Mouse (Mus musculus) neural tube, embryonic 12.5 days (tissue): ENCODE data around the gene Serpinb1c. TPM values are rescaled to one million over a fixed set of nuclear protein-coding genes. Genes with fewer than 3 reads are reported as not detected.
"Not testable (repeated sequence)": the region's sequence is repeated elsewhere in the genome, so short reads cannot be mapped to it uniquely, and the experiment has no call there.

ENCODE experiments used
- ATAC-seq: fragments of 200-750 bp; cut with Nextera tagmentation; 2 replicates; pipeline ENCODE4 v1.8.0; 2017; ENCODE audit warnings: low read depth, mild to moderate bottlenecking, moderate TSS enrichment, moderate library complexity; ENCODE audit not compliant: low FRiP score
- H3K27ac ChIP-seq: fragments of 300-500 bp; sonication (generic); 2 replicates; pipeline ENCODE4 v1.5.1; 2016
- H3K27me3 ChIP-seq: fragments of 300-500 bp; sonication (generic); replicated peaks from 2 replicates; pipeline ENCODE4 v1.6.1; 2016; ENCODE audit warnings: mild to moderate bottlenecking
- H3K36me3 ChIP-seq: fragments of 300-500 bp; sonication (generic); 2 replicates; pipeline ENCODE4 v1.6.1; 2016; ENCODE audit warnings: mild to moderate bottlenecking
- H3K4me1 ChIP-seq: fragments of 300-500 bp; sonication (generic); 2 replicates; pipeline ENCODE4 v1.6.1; 2016
- H3K4me2 ChIP-seq: fragments of 300-500 bp; sonication (generic); replicated peaks from 2 replicates; pipeline ENCODE4 v1.6.1; 2016; ENCODE audit warnings: mild to moderate bottlenecking
- H3K4me3 ChIP-seq: fragments of 300-500 bp; sonication (generic); 2 replicates; pipeline ENCODE4 v1.5.1; 2016
- H3K9ac ChIP-seq: fragments of 300-500 bp; sonication (generic); 2 replicates; pipeline ENCODE4 v1.6.1; 2016; ENCODE audit warnings: mild to moderate bottlenecking
- H3K9me3 ChIP-seq: fragments of 300-500 bp; sonication (generic); 2 replicates; pipeline ENCODE4 v1.6.1; 2016; ENCODE audit warnings: mild to moderate bottlenecking
- WGBS: fragments of 180-500 bp; shearing (Covaris S2); methylation state at CpG from one replicate; pipeline ENCODE4 v1.1.7; 2016; 5-methylcytosine and 5-hydroxymethylcytosine counted together
- polyA plus RNA-seq: library from polyadenylated mRNA; unstranded; fragments of >200 nt; fragmentation: Nextera tagmentation; extraction: Ambion mirVana; gene quantifications from 2 replicates; pipeline ENCODE4 v1.2.1, GENCODE M21; 2016

Serpinb1c gene
- not detected in 2 replicates for polyA plus RNA-seq

DNA sequence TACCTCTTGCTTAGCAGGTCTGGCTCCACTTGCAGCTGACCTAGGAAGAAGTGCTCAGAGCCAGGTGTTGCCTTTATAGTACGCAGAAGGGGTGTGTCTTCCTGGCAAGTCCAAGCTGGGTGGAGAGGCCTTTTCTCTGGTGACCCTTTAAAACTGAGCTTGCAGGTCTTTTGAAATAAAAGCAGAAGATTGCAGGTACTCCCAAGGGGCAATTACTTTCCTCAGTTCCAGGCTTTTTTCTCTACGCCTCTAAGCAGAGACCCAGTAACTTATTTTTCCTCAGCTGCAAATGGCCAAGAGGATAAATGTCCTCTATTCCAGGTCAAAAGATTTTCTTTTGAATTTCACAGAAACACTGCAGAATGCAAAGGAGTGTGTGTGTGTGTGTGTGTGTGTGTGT, at the start of gene Serpinb1c:
Gene Serpinb1c, minus strand, starts transcription at position 101 of the 400 bp plus-strand sequence.
- no peak within 1 kb of the TSS for H3K4me3 ChIP-seq
- H3K27ac ChIP-seq, result no peak within 1 kb of the TSS
- H3K4me2 ChIP-seq, result no peak within 1 kb of the TSS
- no peaks in the 10 kb centered on the region for H3K36me3 ChIP-seq
- ATAC-seq, result no peak
- H3K9me3 ChIP-seq, result no peaks in the 10 kb centered on the region
- H3K27me3 ChIP-seq, result no peaks in the 10 kb centered on the region
- WGBS, result 87% methylated on average over 2 of the region's 2 CpGs
- H3K9ac ChIP-seq, result no peak within 1 kb of the TSS
- H3K4me1 ChIP-seq, result no peaks in the 10 kb centered on the region

DNA sequence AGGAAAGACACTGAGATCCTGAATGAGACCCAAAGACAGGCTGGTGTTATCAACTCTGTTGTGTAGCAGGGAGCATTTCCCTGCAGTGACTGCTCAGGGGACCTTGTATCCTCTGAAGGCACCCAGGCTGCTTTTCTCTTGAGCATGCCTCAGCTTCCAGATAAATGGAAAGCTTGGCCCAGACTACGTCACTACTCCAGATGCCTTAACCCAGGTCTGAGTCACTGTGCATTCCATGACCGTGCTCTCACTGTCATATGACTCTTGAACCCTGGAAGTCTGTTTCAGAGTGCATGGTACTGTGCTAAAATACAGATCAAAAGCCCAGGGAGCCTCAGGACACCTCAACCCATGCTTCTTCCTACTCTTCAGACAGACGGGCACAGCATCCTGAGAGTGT, 41.2 kb upstream of the Serpinb1c start:
- H3K27ac ChIP-seq, H3K9me3 ChIP-seq, ATAC-seq, H3K9ac ChIP-seq, H3K4me1 ChIP-seq, H3K4me3 ChIP-seq, H3K4me2 ChIP-seq, H3K27me3 ChIP-seq, H3K36me3 ChIP-seq: not testable (repeated sequence)
- WGBS, result 84% methylated on average over 3 of the region's 3 CpGs

DNA sequence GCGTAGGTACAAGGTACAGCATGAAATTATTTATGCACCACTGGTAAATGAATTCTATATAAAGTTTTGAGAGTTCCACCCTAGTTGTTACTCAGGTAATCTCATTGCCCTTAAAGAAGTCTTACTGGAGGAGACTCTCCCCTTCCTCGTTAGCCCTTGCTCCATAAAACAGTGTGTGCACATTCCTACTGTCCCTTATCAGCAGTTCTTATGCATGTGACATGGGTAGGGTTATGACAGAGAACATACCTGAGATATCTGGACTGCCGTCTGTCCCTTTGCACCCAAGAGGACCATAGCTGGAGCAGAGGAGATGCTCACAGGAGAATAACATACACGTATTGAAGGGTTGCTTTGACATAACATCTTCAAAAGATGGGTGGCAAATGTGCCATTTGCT, 40.3 kb upstream of the Serpinb1c start:
- ATAC-seq, H3K4me3 ChIP-seq, H3K27ac ChIP-seq, H3K9me3 ChIP-seq, H3K4me1 ChIP-seq, H3K9ac ChIP-seq, H3K4me2 ChIP-seq, H3K27me3 ChIP-seq, H3K36me3 ChIP-seq: not testable (repeated sequence)
- WGBS, result 86% methylated on average over 4 of the region's 4 CpGs

DNA sequence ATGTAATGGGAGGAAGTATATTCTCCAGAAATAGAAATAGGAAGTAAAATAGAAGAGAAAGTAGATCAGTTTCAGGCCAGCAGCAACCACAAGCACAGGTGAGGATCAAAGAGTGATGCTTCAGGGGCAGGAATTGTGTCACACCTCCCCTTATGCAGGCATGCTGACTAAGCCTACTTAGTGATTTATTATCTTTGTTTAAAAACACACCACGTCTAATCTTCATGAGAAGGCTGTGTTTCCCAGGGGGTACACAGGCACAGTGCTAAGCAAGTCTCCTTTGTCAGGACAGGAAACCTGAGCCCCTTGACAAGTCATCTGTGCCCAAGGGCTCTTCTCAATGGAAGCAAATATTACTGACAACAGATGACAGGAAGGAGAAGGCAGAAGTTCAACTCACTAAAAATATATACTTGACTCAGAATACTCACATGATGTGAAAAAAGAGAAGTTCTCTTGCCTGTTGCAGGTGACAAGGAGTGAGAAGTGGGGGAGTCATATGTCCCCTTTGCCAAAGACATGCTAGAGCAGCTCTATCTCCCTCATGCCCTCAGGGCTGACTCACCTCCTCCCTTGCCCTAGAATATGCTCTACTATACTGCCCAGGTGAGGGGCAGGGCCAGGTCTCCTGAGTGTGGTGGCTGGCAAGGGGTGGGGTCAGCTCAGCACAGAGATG, 36.8 kb upstream of the Serpinb1c start:
- no peak for ATAC-seq
- Histone ChIP-seq H3K27me3 (no peaks in the 10 kb centered on the region), H3K9me3 (no peaks in the 10 kb centered on the region), H3K36me3 (no peaks in the 10 kb centered on the region), H3K9ac (no peak overlapping the region), H3K4me2 (no peak overlapping the region), H3K4me1 (no peaks in the 10 kb centered on the region), H3K27ac (no peak overlapping the region), H3K4me3 (no peak overlapping the region)
- 51% methylated on average over 1 of the region's 1 CpGs for WGBS

DNA sequence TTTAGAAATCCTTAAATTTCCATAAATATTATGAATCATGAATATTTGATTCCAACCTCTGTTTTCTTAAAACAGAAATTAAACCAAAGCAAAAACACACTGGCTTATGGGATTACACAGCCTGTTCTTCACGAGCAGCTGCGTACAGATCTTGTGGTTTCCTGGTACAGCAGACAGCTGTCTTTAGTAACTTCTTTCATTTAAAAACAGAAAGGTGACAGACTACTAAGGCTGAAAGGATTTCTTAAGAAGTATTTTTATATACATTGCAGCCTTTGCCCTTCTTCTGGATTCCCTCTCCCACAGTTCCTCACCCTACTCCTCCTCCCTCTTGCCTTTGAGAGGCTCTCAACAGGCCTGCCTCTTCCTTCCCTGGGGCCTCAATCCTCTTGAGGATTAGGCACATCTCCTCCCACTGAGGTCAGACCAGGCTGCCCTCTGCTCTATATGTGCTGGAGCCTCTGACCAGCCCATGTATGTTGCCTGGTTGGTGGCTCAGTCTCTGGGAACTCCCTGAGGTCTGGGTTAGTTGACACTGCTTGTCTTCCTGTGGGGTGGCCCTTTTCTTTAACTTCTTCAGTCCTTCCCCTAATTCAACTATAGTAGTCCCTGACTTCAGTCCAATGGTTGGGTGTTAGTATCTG, 31.2 kb upstream of the Serpinb1c start:
- Histone ChIP-seq H3K9me3 (no peaks in the 10 kb centered on the region), H3K4me3 (no peak overlapping the region), H3K4me1 (no peaks in the 10 kb centered on the region), H3K27ac (no peak overlapping the region), H3K9ac (no peak overlapping the region), H3K27me3 (no peaks in the 10 kb centered on the region), H3K4me2 (no peak overlapping the region), H3K36me3 (no peaks in the 10 kb centered on the region)
- no peak for ATAC-seq
- WGBS, result 92% methylated on average over 2 of the region's 2 CpGs

DNA sequence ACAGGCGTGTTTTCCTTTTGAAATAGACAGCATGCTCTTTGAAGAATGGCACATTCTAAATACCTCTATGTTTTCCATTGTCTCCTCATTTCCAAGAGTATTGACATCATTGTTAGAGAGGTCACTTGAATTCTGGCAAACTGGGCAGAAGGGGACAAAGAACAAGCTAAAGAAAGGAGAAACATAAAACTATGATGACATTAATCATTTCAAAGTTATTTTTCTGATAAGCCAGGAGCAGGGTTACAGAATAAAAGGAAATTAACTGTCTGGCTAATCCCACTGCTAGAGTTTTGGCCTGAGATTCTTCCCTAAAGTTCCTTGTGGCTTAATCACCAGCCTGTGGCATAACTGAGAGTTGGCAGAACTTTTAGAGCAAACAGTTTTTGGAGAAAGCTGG, 29.2 kb upstream of the Serpinb1c start:
- Histone ChIP-seq H3K27ac (no peak overlapping the region), H3K9ac (no peak overlapping the region), H3K9me3 (no peaks in the 10 kb centered on the region), H3K4me3 (no peak overlapping the region), H3K36me3 (no peaks in the 10 kb centered on the region), H3K27me3 (no peaks in the 10 kb centered on the region), H3K4me1 (no peaks in the 10 kb centered on the region), H3K4me2 (no peak overlapping the region)
- ATAC-seq, result no peak
- 72% methylated on average over 1 of the region's 1 CpGs for WGBS

DNA sequence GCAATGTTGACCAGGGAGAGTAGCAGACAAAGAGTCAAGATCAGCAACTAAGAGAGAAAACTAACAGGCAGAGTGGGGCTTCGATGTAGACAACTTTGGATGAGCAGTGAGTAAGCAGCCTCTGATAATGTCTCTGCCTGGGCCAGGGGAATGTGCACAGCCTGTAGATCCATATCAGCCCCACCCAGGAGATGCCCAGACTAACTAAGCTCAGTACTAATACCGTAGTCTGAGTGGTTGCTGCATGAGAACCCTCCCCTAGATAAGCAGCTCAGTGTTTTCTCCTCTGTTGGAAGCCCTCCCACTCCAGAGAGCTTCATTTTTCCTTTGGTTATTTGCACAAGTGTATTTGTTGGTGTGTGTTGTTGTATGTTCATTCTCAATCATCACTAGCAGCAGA, 28.6 kb upstream of the Serpinb1c start:
- no peak overlapping the region for H3K9ac ChIP-seq
- no peaks in the 10 kb centered on the region for H3K4me1 ChIP-seq
- no peaks in the 10 kb centered on the region for H3K27me3 ChIP-seq
- no peaks in the 10 kb centered on the region for H3K36me3 ChIP-seq
- no peak overlapping the region for H3K27ac ChIP-seq
- H3K9me3 ChIP-seq, result no peaks in the 10 kb centered on the region
- H3K4me3 ChIP-seq, result no peak overlapping the region
- WGBS, result 88% methylated on average over 2 of the region's 2 CpGs
- ATAC-seq, result no peak
- no peak overlapping the region for H3K4me2 ChIP-seq

DNA sequence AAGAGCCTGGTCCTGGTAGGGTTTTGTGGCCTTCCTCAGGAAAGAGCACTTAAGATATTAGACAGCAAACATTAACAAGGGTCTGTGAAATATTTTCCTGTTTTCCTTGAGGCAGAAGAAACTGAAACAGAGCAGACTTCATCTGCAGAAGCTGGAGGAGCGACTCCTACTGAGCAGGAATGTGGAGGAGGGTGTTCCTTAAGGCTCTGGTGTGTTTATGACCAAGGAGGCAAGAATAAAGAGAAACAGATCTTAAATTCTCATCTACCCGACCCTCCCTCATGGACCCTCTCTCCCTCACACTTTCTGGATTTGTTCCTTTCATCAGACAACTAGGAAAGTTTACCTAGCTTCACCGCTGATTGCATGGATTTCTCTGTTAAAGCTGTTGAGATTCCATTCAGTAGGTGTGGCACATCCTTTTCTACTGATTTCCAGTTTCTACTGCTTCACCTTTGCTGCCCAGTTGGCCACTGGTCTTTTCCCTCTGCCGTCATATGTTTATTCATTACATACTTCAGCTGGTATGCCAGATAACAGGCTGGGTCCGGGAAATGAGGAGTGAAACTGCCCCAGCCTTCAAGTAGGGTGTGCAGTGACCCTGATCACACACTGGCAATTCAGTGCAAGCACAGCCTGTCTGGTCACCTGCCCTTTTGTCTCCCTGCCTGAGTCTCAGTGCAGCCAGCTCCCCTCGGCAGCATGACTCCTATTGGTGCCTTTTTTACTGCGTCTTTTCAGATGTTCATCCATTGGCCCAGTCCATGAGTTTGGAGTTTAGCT, 26.8 kb upstream of the Serpinb1c start:
- H3K9ac ChIP-seq, result no peak overlapping the region
- H3K4me3 ChIP-seq, result no peak overlapping the region
- no peaks in the 10 kb centered on the region for H3K4me1 ChIP-seq
- no peaks in the 10 kb centered on the region for H3K36me3 ChIP-seq
- 60% methylated on average over 7 of the region's 7 CpGs for WGBS
- ATAC-seq, result no peak
- no peaks in the 10 kb centered on the region for H3K27me3 ChIP-seq
- no peak overlapping the region for H3K27ac ChIP-seq
- H3K9me3 ChIP-seq, result no peaks in the 10 kb centered on the region
- no peak overlapping the region for H3K4me2 ChIP-seq

DNA sequence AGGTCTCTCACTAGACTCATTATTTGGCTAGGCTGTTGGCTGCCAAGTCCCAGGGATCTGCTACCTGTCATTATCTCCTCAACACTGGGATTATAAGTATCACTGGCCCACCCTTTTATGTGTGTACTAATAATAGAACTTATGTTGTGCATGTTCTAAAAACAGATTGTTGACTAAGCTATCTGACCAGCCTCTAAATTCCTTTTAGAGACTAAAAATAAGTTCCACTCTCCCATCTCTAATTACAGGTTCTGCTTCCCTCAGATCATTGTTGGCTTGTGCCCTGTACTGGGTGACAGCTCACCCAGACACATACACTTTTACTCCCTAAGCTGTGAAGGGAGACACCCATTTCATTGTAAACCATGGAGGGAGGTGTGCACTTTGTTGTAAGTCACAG, 24.6 kb upstream of the Serpinb1c start:
- Histone ChIP-seq H3K9me3 (no peaks in the 10 kb centered on the region), H3K4me2 (no peak overlapping the region), H3K27ac (no peak overlapping the region), H3K4me3 (no peak overlapping the region), H3K4me1 (no peaks in the 10 kb centered on the region), H3K9ac (no peak overlapping the region), H3K36me3 (no peaks in the 10 kb centered on the region), H3K27me3 (no peaks in the 10 kb centered on the region)
- no peak for ATAC-seq

DNA sequence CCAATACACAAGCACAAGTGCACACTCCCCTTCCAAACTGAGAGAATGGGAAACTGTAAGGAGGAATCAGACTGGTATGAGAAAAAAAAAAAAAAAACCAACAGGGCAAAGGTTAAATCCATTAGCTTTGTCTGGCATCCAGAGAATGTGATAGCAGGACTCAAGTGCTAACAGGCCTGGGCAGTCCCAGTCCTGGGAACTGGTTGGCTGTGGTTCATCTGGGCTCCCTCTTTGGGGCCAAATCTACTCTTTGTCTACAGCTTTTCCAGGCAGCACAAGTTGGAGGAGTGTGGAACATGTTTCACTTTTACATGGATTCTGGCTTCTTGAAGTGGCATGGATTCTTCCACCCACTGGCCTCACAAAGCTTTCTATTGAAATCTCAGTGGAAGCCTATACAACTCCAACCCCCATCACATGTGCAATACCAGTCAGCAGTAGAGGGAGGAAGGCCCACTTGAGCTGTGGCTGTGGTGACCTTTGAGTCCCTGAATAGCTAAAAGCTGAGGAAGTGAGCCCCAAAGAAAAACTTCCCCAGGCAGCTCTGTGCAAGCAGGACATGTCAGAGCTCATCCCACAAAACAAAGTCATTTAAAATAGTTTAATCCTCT, 14.9 kb upstream of the Serpinb1c start:
- Histone ChIP-seq H3K27me3 (no peaks in the 10 kb centered on the region), H3K9me3 (no peaks in the 10 kb centered on the region), H3K4me2 (no peak overlapping the region), H3K4me3 (no peak overlapping the region), H3K36me3 (no peaks in the 10 kb centered on the region), H3K9ac (no peak overlapping the region), H3K4me1 (no peaks in the 10 kb centered on the region), H3K27ac (no peak overlapping the region)
- ATAC-seq, result no peak

DNA sequence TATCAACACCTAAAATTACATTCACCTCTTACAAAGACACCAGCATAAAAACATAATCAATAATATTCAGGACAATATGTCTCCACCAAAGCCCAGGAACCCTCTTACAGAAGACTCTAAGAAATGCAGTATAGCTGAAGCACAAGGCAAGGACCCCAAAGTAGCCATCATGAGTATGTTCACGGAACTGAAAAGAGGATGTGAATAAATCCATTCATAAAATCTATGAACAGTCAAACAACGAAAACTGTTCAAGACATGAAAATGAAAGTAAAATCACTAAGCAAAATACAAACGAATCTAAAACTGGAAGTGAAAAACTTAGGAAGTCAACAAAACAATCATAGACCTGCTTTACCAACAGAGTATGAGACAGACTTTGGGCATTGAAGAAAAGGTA, 10.2 kb upstream of the Serpinb1c start:
- no peak for ATAC-seq
- H3K4me3 ChIP-seq, result no peak overlapping the region
- H3K4me1 ChIP-seq, result no peaks in the 10 kb centered on the region
- H3K27me3 ChIP-seq, result no peaks in the 10 kb centered on the region
- H3K27ac ChIP-seq, result no peak overlapping the region
- no peak overlapping the region for H3K9ac ChIP-seq
- no peaks in the 10 kb centered on the region for H3K36me3 ChIP-seq
- 87% methylated on average over 3 of the region's 3 CpGs for WGBS
- H3K4me2 ChIP-seq, result no peak overlapping the region
- H3K9me3 ChIP-seq, result no peaks in the 10 kb centered on the region

DNA sequence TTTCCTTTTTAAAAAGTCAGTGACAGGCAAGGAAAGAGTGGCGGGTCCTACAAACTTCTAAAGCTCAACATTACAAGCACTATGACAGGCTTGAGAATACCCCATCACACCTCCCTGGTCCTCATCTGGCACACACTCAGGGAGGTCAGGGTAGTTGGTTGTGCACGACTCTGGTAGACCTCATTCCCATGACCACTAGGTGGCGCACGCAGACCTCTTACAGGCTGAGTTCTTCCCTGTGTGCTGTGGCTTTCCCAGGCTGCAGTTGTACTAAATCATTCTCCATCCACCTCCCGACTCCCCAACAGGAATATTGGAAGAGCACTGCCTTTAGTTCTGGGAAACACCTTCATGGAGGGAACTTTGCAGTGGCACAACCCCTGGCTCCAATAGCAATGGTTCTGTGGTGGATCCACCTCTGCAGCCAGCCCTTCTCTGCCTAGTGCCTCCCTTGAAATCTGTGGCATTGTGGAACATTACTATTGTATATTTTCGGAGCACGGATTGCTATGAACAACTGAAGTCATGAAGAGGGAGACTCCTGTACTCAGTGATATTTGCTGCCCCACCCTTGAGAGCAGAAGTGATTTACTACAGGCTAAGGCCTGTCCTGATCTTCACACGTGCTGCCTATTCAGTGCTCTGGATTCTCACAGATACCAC, 5.3 kb upstream of the Serpinb1c start:
- Histone ChIP-seq H3K9me3 (no peaks in the 10 kb centered on the region), H3K27ac (no peak overlapping the region), H3K4me2 (no peak overlapping the region), H3K9ac (no peak overlapping the region), H3K4me3 (no peak overlapping the region), H3K36me3 (no peaks in the 10 kb centered on the region), H3K27me3 (no peaks in the 10 kb centered on the region), H3K4me1 (no peaks in the 10 kb centered on the region)
- WGBS, result 32% methylated on average over 8 of the region's 8 CpGs
- ATAC-seq, result peak; percentile 97
